Mouse (Mus musculus) embryonic fibroblast, embryonic 13.5 days (primary cell): Measurements from ENCODE around the gene Eif4e3. TPM values are rescaled to one million over a fixed set of nuclear protein-coding genes. Genes with fewer than 3 reads are reported as not detected.

Experiments used
- H3K27ac ChIP-seq: 2 replicates; pipeline ENCODE4 v1.5.1; 2012; ENCODE audit warnings: low read length, control low read depth, inconsistent platforms; ENCODE audit not compliant: insufficient read depth
- H3K4me1 ChIP-seq: 2 replicates; pipeline ENCODE4 v1.6.1; 2011; ENCODE audit warnings: low read length; ENCODE audit not compliant: control insufficient read depth, insufficient read depth
- H3K4me3 ChIP-seq: 2 replicates; pipeline ENCODE4 v1.5.1; 2011; ENCODE audit warnings: mild to moderate bottlenecking, control low read depth, low read length; ENCODE audit not compliant: insufficient read depth
- CTCF ChIP-seq: IDR thresholded peaks from 2 replicates; pipeline ENCODE4 v1.5.1; 2011; ENCODE audit warnings: mild to moderate bottlenecking, control low read depth, low read length, moderate library complexity, borderline replicate concordance; ENCODE audit not compliant: insufficient read depth
- POLR2A ChIP-seq: IDR thresholded peaks from 2 replicates; pipeline ENCODE4 v1.6.1; 2011; ENCODE audit warnings: low read depth, mild to moderate bottlenecking, control low read depth, low read length, moderate library complexity
- polyA plus RNA-seq: library from polyadenylated mRNA; stranded (reverse); fragments of >200 nt; gene quantifications from 2 replicates; pipeline ENCODE4 v1.2.4, GENCODE M21; 2011; ENCODE audit warnings: low read depth; ENCODE audit not compliant: missing spikeins, insufficient read length

Eif4e3 gene
- polyA plus RNA-seq, 1 experiment: 13.5 TPM

GRCm38 (mm10) chr6:99691666-99692205 lies 25.2 kb upstream of the Eif4e3 start:
- H3K27ac ChIP-seq: no peak overlapping the region
- no peaks in the 10 kb centered on the region for H3K4me1 ChIP-seq
- H3K4me3 ChIP-seq: no peak overlapping the region
- no peak for TF ChIP-seq POLR2A
- no peak for TF ChIP-seq CTCF

GRCm38 (mm10) chr6:99688513-99688912 lies 21.9 kb upstream of the Eif4e3 start:
- TF ChIP-seq POLR2A: no peak
- Histone ChIP-seq H3K4me3 (no peak overlapping the region), H3K27ac (no peak overlapping the region), H3K4me1 (no peaks in the 10 kb centered on the region)

- Histone ChIP-seq H3K27ac (no peak overlapping the region), H3K4me3 (no peak overlapping the region), H3K4me1 (no peaks in the 10 kb centered on the region)
- TF ChIP-seq POLR2A (no peak), CTCF (no peak)
Observed at GRCm38 (mm10) chr6:99684899-99685298, 18.3 kb upstream of the Eif4e3 start.

- no peak for TF ChIP-seq CTCF
- no peak for TF ChIP-seq POLR2A
- Histone ChIP-seq H3K4me3 (no peak overlapping the region), H3K4me1 (no peaks in the 10 kb centered on the region), H3K27ac (no peak overlapping the region)
Observed at GRCm38 (mm10) chr6:99683974-99684373, 17.4 kb upstream of the Eif4e3 start.

- Histone ChIP-seq H3K4me3 (no peak overlapping the region), H3K4me1 (no peaks in the 10 kb centered on the region), H3K27ac (no peak overlapping the region)
- TF ChIP-seq POLR2A (no peak), CTCF (no peak)
Observed at GRCm38 (mm10) chr6:99678108-99678507, 11.5 kb upstream of the Eif4e3 start.

- Histone ChIP-seq H3K27ac (no peak overlapping the region), H3K4me1 (no peaks in the 10 kb centered on the region), H3K4me3 (no peak overlapping the region)
- TF ChIP-seq CTCF: no peak
Observed at GRCm38 (mm10) chr6:99677325-99677724, 10.8 kb upstream of the Eif4e3 start.

GRCm38 (mm10) chr6:99674482-99674881 lies 7.9 kb upstream of the Eif4e3 start:
- no peaks in the 10 kb centered on the region for H3K4me1 ChIP-seq

GRCm38 (mm10) chr6:99671768-99672167 lies 5.2 kb upstream of the Eif4e3 start:
- Histone ChIP-seq H3K27ac (no peak overlapping the region), H3K4me1 (no peaks in the 10 kb centered on the region), H3K4me3 (no peak overlapping the region)
- TF ChIP-seq POLR2A: no peak

More at GRCm38 (mm10) chr6:99674482-99674881, 7.9 kb upstream of the Eif4e3 start:
- Histone ChIP-seq H3K4me3 (no peak overlapping the region), H3K27ac (no peak overlapping the region)
- TF ChIP-seq CTCF (no peak), POLR2A (no peak)

GRCm38 (mm10) chr6:99670481-99671119 lies 4.0 kb upstream of the Eif4e3 start:
- no peak overlapping the region for H3K4me3 ChIP-seq
- peak; percentile 35; the same call in 1 of the 2 replicates for TF ChIP-seq CTCF
- no peak for TF ChIP-seq POLR2A
- H3K4me1 ChIP-seq: no peaks in the 10 kb centered on the region
- H3K27ac ChIP-seq: no peak overlapping the region

- Histone ChIP-seq H3K4me1 (no peaks in the 10 kb centered on the region), H3K27ac (no peak overlapping the region), H3K4me3 (no peak overlapping the region)
- TF ChIP-seq POLR2A (no peak), CTCF (no peak)
Observed at GRCm38 (mm10) chr6:99669481-99670325, 3.1 kb upstream of the Eif4e3 start.
